Mouse (Mus musculus): ENCODE data around the gene Lhx6. TPM values are rescaled to one million over a fixed set of nuclear protein-coding genes. Genes with fewer than 3 reads are reported as not detected.

Gene Lhx6
- polyA plus RNA-seq, 1 experiment from 2014 or later = 1.6 TPM

GRCm38 (mm10) chr2:36090853-36091741, 14.1 kb downstream of the Lhx6 start:
- H3K9ac ChIP-seq = 0 out of 2 replicates have a peak overlapping the region, but pooled peaks have one; percentile 4
- H3K4me1 ChIP-seq (replicated peaks) = peaks cover 14% of the 10 kb centered on the region
- no peaks in the 10 kb centered on the region for H3K9me3 ChIP-seq
- peaks cover 91% of the 10 kb centered on the region for H3K27me3 ChIP-seq (replicated peaks)
- no peak overlapping the region for H3K27ac ChIP-seq
- no peaks in the 10 kb centered on the region for H3K36me3 ChIP-seq
- H3K4me2 ChIP-seq (replicated peaks) = peak overlapping the region; percentile 91
- peak overlapping the region; percentile 45 for H3K4me3 ChIP-seq (replicated peaks)
- WGBS = 5% methylated on average over 70 of the region's 70 CpGs
- peak; percentile 91 for ATAC-seq

GRCm38 (mm10) chr2:36089190-36089589, 16.0 kb downstream of the Lhx6 start:
- WGBS = 60% methylated on average over 3 of the region's 3 CpGs
- H3K9me3 ChIP-seq = no peaks in the 10 kb centered on the region
- H3K27me3 ChIP-seq (replicated peaks) = peaks cover 74% of the 10 kb centered on the region
- no peak overlapping the region for H3K4me2 ChIP-seq (replicated peaks)
- no peak overlapping the region for H3K27ac ChIP-seq
- H3K4me1 ChIP-seq (replicated peaks) = peaks cover 14% of the 10 kb centered on the region
- no peak overlapping the region for H3K4me3 ChIP-seq (replicated peaks)
- H3K9ac ChIP-seq = no peak overlapping the region
- no peak for ATAC-seq
- H3K36me3 ChIP-seq = no peaks in the 10 kb centered on the region

GRCm38 (mm10) chr2:36085041-36085440, 20.2 kb downstream of the Lhx6 start:
- Histone ChIP-seq H3K27me3 (replicated peaks) (peaks cover 37% of the 10 kb centered on the region), H3K36me3 (no peaks in the 10 kb centered on the region), H3K4me1 (replicated peaks) (no peaks in the 10 kb centered on the region), H3K9me3 (no peaks in the 10 kb centered on the region), H3K4me2 (replicated peaks) (no peak overlapping the region), H3K27ac (no peak overlapping the region), H3K4me3 (replicated peaks) (no peak overlapping the region), H3K9ac (no peak overlapping the region)
- WGBS = 96% methylated on average over 1 of the region's 1 CpGs
- ATAC-seq = no peak

GRCm38 (mm10) chr2:36082802-36083580, 22.2 kb downstream of the Lhx6 start:
- no peak for ATAC-seq

DNA sequence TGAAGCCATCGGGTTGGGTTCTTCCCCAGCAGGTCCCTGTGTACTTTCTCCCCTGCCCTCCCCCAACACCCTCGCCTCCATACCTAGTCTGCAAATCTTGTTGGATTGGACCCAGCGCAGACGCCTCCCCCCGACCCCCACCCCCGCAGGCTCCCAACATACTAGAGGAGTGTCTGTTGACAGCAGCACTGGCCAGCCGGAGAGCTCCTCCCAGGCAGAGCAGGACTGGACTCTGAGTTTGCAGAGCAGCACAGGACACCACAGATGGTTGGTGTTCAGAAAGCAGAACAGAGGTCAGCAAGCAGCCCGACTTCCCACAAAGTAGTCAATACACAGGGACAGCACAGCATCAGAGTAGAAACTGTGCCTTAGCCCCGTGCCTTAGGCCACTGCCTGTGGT, 23.8 kb downstream of the Lhx6 start:
- Histone ChIP-seq H3K9ac (no peak overlapping the region), H3K9me3 (no peaks in the 10 kb centered on the region), H3K4me3 (replicated peaks) (no peak overlapping the region), H3K4me2 (replicated peaks) (no peak overlapping the region), H3K27me3 (replicated peaks) (peaks cover 8% of the 10 kb centered on the region; the same call in 1 of the 2 replicates), H3K27ac (no peak overlapping the region), H3K4me1 (replicated peaks) (0 out of 2 replicates have a peak, but pooled peaks cover 3% of the 10 kb centered on the region), H3K36me3 (no peaks in the 10 kb centered on the region)
- ATAC-seq = peak; percentile 71
- 13% methylated on average over 9 of the region's 9 CpGs for WGBS

More at GRCm38 (mm10) chr2:36082802-36083580, 22.2 kb downstream of the Lhx6 start:
- no peak overlapping the region for H3K4me3 ChIP-seq (replicated peaks)
- H3K4me1 ChIP-seq (replicated peaks) = no peaks in the 10 kb centered on the region
- H3K36me3 ChIP-seq = no peaks in the 10 kb centered on the region
- H3K9ac ChIP-seq = no peak overlapping the region
- WGBS = 85% methylated on average over 9 of the region's 9 CpGs
- no peak overlapping the region for H3K27ac ChIP-seq
- H3K4me2 ChIP-seq (replicated peaks) = no peak overlapping the region
- H3K9me3 ChIP-seq = no peaks in the 10 kb centered on the region
- H3K27me3 ChIP-seq (replicated peaks) = peaks cover 18% of the 10 kb centered on the region

GRCm38 (mm10) chr2:36077160-36077761, 27.9 kb downstream of the Lhx6 start:
- H3K4me3 ChIP-seq (replicated peaks) = no peak overlapping the region
- ATAC-seq = peak; percentile 43; the same call in 1 of the 2 replicates
- no peaks in the 10 kb centered on the region for H3K9me3 ChIP-seq
- H3K9ac ChIP-seq = no peak overlapping the region
- 0 out of 2 replicates have a peak, but pooled peaks cover 3% of the 10 kb centered on the region for H3K4me1 ChIP-seq (replicated peaks)
- 15% methylated on average over 11 of the region's 11 CpGs for WGBS
- no peak overlapping the region for H3K27ac ChIP-seq
- peak overlapping the region; percentile 14; the same call in 1 of the 2 replicates for H3K4me2 ChIP-seq (replicated peaks)
- no peaks in the 10 kb centered on the region for H3K36me3 ChIP-seq
- peaks cover 3% of the 10 kb centered on the region; the same call in 1 of the 2 replicates for H3K27me3 ChIP-seq (replicated peaks)

DNA sequence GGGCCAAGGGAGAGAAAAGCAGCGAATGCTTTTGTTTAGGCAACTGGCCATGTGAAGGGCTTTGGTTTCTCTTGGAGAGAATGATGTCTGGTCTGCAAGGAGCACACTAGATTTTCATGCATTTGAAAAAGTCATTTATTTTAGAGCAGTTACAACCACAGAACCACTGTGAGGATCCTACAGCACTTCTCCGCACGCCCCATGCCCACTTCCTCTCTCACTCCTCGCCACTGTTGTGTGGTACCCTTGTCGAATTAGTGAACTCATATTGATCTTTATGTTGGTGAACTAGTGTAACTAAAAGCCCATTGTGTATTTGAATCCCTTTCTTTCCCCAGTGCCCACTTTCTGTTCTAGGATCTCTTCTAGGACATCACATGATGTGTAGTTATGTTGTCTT, 30.0 kb downstream of the Lhx6 start:
- H3K4me1 ChIP-seq (replicated peaks) = 0 out of 2 replicates have a peak, but pooled peaks cover 3% of the 10 kb centered on the region
- H3K4me3 ChIP-seq (replicated peaks) = no peak overlapping the region
- H3K36me3 ChIP-seq = no peaks in the 10 kb centered on the region
- no peak overlapping the region for H3K4me2 ChIP-seq (replicated peaks)
- H3K9me3 ChIP-seq = no peaks in the 10 kb centered on the region
- H3K27ac ChIP-seq = no peak overlapping the region
- WGBS = 86% methylated on average over 5 of the region's 5 CpGs
- peaks cover 3% of the 10 kb centered on the region; the same call in 1 of the 2 replicates for H3K27me3 ChIP-seq (replicated peaks)
- no peak for ATAC-seq
- H3K9ac ChIP-seq = no peak overlapping the region

- 58% methylated on average over 3 of the region's 3 CpGs for WGBS
Observed at GRCm38 (mm10) chr2:36073781-36074180, 31.4 kb downstream of the Lhx6 start.

GRCm38 (mm10) chr2:36071660-36072305, 33.4 kb downstream of the Lhx6 start:
- no peaks in the 10 kb centered on the region for H3K36me3 ChIP-seq

More at GRCm38 (mm10) chr2:36073781-36074180, 31.4 kb downstream of the Lhx6 start:
- Histone ChIP-seq H3K27ac (no peak overlapping the region), H3K36me3 (no peaks in the 10 kb centered on the region), H3K9me3 (no peaks in the 10 kb centered on the region), H3K4me3 (replicated peaks) (no peak overlapping the region), H3K4me1 (replicated peaks) (0 out of 2 replicates have a peak, but pooled peaks cover 3% of the 10 kb centered on the region), H3K9ac (no peak overlapping the region), H3K27me3 (replicated peaks) (peaks cover 3% of the 10 kb centered on the region; the same call in 1 of the 2 replicates), H3K4me2 (replicated peaks) (no peak overlapping the region)
- no peak for ATAC-seq

DNA sequence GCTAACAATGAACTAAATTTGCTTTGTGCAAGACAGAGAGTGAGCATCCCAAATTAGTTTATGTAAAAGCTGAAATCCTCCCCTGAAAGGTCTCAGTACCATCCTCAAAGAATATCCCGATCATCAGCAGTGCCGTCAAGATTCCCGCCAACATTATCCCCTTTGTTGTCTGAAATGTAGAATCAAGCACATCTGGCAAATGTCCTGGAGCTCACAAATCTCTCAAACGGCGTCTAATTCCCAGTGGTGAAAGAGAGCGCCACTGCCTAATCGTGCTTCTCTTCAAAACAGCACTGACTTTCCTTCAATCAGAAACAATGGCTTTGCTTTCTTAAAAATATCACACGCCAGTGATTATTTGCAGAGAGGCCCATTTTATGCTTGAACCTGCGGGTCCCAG, 38.1 kb downstream of the Lhx6 start:
- no peak for ATAC-seq
- Histone ChIP-seq H3K9me3 (no peaks in the 10 kb centered on the region), H3K9ac (no peak overlapping the region)

More at GRCm38 (mm10) chr2:36071660-36072305, 33.4 kb downstream of the Lhx6 start:
- 68% methylated on average over 8 of the region's 8 CpGs for WGBS
- Histone ChIP-seq H3K27ac (no peak overlapping the region), H3K4me3 (replicated peaks) (no peak overlapping the region), H3K9me3 (no peaks in the 10 kb centered on the region), H3K27me3 (replicated peaks) (no peaks in the 10 kb centered on the region), H3K9ac (no peak overlapping the region), H3K4me1 (replicated peaks) (no peaks in the 10 kb centered on the region), H3K4me2 (replicated peaks) (no peak overlapping the region)
- ATAC-seq = no peak

GRCm38 (mm10) chr2:36061409-36061808, 43.8 kb downstream of the Lhx6 start:
- Histone ChIP-seq H3K9me3 (no peaks in the 10 kb centered on the region), H3K4me2 (replicated peaks) (no peak overlapping the region), H3K4me3 (replicated peaks) (no peak overlapping the region), H3K36me3 (no peaks in the 10 kb centered on the region), H3K4me1 (replicated peaks) (no peaks in the 10 kb centered on the region), H3K27me3 (replicated peaks) (no peaks in the 10 kb centered on the region), H3K27ac (no peak overlapping the region), H3K9ac (no peak overlapping the region)
- 57% methylated on average over 5 of the region's 5 CpGs for WGBS
- ATAC-seq = no peak

More for the DNA sequence above, 38.1 kb downstream of the Lhx6 start:
- H3K4me1 ChIP-seq (replicated peaks) = no peaks in the 10 kb centered on the region
- 54% methylated on average over 9 of the region's 9 CpGs for WGBS
- no peaks in the 10 kb centered on the region for H3K27me3 ChIP-seq (replicated peaks)
- no peaks in the 10 kb centered on the region for H3K36me3 ChIP-seq
- H3K4me2 ChIP-seq (replicated peaks) = no peak overlapping the region
- no peak overlapping the region for H3K4me3 ChIP-seq (replicated peaks)
- H3K27ac ChIP-seq = no peak overlapping the region
